Mouse (Mus musculus): Measurements from ENCODE around the gene Rad23b. TPM values are rescaled to one million over a fixed set of nuclear protein-coding genes. Genes with fewer than 3 reads are reported as not detected.
"Not testable (repeated sequence)": the region's sequence is repeated elsewhere in the genome, so short reads cannot be mapped to it uniquely, and the experiment has no call there.

Rad23b gene
- polyA plus RNA-seq, 1 experiment: 140 TPM

DNA sequence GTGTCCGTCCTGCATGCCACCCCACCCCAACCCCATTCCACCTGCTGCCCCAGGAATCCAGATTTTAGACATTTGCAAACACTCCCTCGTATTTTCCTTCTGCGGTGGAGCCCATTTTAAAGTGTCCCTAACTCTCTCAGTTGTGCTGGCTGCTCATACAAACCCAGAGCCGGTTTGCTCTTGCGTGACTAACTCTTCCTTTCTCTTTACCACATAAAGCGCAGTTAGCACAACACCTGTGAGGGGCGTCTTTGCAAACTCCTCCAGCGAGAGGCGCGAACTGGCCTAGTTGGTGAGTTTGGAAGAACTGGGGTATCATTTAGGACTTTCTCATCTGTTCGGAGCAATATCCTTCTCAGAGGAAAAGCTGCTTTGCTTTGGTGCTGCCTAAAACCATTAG, 21.4 kb upstream of the Rad23b start:
- H3K4me3 ChIP-seq (ENCODE audit: insufficient read depth, low read depth, low read length): no peak overlapping the region

DNA sequence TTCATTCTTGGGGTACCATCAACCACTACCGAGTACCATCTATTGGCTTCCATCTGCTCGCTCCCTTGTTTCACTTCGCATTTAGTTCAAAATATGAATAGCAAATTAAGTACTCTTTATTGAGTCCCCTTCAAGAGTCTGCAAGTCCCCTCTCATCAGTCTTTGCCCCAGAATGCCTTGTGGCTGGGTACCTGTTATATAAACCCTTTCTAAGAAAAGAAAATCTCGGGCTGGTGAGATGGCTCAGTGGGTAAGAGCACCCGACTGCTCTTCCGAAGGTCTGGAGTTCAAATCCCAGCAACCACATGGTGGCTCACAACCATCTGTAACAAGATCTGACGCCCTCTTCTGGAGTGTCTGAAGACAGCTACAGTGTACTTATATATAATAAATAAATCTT, 20.9 kb upstream of the Rad23b start:
- H3K27me3 ChIP-seq (replicated peaks; ENCODE audit: control insufficient read depth, insufficient read depth, low read length); H3K4me3 ChIP-seq (ENCODE audit: insufficient read depth, low read depth, low read length); DNase-seq; H3K27ac ChIP-seq (ENCODE audit: insufficient read depth, low read depth, low read length); H3K36me3 ChIP-seq (ENCODE audit: control insufficient read depth, insufficient read depth, low read length); H3K4me1 ChIP-seq (ENCODE audit: control insufficient read depth, insufficient read depth, low read length): not testable (repeated sequence)
- 95% methylated on average over 6 of the region's 7 CpGs for WGBS

More for the DNA sequence above, 21.4 kb upstream of the Rad23b start:
- Histone ChIP-seq H3K27ac (ENCODE audit: insufficient read depth, low read depth, low read length) (no peak overlapping the region), H3K4me1 (ENCODE audit: control insufficient read depth, insufficient read depth, low read length) (no peaks in the 10 kb centered on the region), H3K36me3 (ENCODE audit: control insufficient read depth, insufficient read depth, low read length) (no peaks in the 10 kb centered on the region), H3K27me3 (replicated peaks; ENCODE audit: control insufficient read depth, insufficient read depth, low read length) (no peaks in the 10 kb centered on the region)
- TF ChIP-seq CTCF (conservative IDR thresholded peaks at IDR 0.05; ENCODE audit: insufficient read depth, insufficient read length, low read depth, low read length) (no peak), POLR2A (IDR thresholded peaks at IDR 0.05; ENCODE audit: low read depth, low read length) (no peak)
- no peak for DNase-seq
- 92% methylated on average over 11 of the region's 11 CpGs for WGBS

DNA sequence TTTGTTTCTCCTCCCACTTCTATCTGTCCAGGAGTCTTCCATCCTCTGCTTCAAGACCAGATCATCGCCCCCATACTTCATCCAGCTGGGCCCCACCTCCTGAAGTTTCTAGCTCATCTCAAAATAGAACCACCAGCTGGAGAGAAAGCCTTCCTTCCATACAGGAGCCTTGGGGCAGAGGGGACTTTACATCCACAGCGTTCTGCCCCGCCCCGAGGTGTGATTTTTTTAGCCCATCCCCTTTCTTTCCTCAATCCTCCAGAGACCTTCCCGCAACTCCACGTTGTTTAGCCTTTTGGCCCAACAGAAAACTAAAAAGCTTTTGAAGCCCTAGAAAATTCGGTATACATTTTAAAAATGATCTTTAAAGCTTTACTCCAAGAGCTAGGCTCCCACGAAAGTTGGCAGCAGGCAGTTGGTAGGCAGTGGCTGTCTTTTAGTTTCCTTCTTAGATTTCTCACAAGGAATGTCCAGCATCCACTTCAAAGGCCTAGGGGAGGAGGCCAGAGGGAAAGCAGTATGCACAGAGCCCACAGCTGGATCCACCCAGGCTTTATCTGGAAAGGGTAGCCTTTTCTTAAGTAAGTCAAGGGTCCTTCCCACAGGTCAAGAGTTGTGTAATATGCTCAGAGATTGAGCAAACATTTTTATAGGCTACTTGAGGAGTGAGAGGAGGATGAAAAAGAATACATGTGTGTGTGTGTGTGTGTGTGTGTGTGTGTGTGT, 20.1 kb upstream of the Rad23b start:
- no peaks in the 10 kb centered on the region for H3K36me3 ChIP-seq (ENCODE audit: control insufficient read depth, insufficient read depth, low read length)
- TF ChIP-seq CTCF (conservative IDR thresholded peaks at IDR 0.05; ENCODE audit: insufficient read depth, insufficient read length, low read depth, low read length) (no peak), POLR2A (IDR thresholded peaks at IDR 0.05; ENCODE audit: low read depth, low read length) (no peak)
- DNase-seq: no peak
- WGBS: 73% methylated on average over 8 of the region's 8 CpGs
- no peaks in the 10 kb centered on the region for H3K27me3 ChIP-seq (replicated peaks; ENCODE audit: control insufficient read depth, insufficient read depth, low read length)
- H3K27ac ChIP-seq (ENCODE audit: insufficient read depth, low read depth, low read length): no peak overlapping the region
- no peak overlapping the region for H3K4me3 ChIP-seq (ENCODE audit: insufficient read depth, low read depth, low read length)
- H3K4me1 ChIP-seq (ENCODE audit: control insufficient read depth, insufficient read depth, low read length): no peaks in the 10 kb centered on the region

DNA sequence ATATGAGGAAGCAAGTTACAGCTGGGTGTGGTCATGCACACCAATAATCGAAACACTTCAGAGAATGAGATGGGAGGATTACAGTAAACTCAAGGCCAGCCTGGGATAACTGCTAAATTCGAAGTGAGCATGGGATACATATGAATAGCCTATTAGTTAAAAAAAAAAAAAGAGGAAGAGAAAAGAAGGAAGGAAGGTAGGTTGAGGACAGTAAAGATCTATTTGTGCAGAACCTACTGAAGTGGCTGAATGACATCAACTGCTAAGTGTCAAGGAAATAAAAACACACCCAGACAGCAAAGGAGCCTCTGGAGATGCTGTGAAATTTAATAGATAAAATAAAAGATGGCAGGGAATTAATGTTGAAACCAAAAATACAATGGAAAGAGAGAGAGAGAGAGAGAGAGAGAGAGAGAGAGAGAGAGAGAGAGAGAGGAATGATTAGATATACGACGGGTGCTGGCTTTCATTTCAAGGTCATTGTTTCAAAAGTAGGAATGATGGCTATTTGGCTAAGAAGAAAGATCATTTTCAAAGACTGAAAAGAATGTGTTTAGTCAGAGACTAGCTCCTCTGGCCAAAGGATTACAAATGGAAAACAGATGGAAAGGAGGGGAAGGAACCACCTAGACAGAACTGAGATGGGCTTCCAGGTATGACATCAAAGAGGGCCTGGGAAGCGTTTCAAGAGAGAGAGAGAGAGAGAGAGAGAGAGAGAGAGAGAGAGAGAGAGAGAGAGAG, 14.6 kb upstream of the Rad23b start:
- no peaks in the 10 kb centered on the region for H3K27me3 ChIP-seq (replicated peaks; ENCODE audit: control insufficient read depth, insufficient read depth, low read length)
- no peaks in the 10 kb centered on the region for H3K4me1 ChIP-seq (ENCODE audit: control insufficient read depth, insufficient read depth, low read length)
- H3K27ac ChIP-seq (ENCODE audit: insufficient read depth, low read depth, low read length): no peak overlapping the region
- no peak overlapping the region for H3K4me3 ChIP-seq (ENCODE audit: insufficient read depth, low read depth, low read length)
- no peak for DNase-seq
- 67% methylated on average over 5 of the region's 5 CpGs for WGBS
- H3K36me3 ChIP-seq (ENCODE audit: control insufficient read depth, insufficient read depth, low read length): no peaks in the 10 kb centered on the region
- TF ChIP-seq CTCF (conservative IDR thresholded peaks at IDR 0.05; ENCODE audit: insufficient read depth, insufficient read length, low read depth, low read length) (no peak), POLR2A (IDR thresholded peaks at IDR 0.05; ENCODE audit: low read depth, low read length) (no peak)

DNA sequence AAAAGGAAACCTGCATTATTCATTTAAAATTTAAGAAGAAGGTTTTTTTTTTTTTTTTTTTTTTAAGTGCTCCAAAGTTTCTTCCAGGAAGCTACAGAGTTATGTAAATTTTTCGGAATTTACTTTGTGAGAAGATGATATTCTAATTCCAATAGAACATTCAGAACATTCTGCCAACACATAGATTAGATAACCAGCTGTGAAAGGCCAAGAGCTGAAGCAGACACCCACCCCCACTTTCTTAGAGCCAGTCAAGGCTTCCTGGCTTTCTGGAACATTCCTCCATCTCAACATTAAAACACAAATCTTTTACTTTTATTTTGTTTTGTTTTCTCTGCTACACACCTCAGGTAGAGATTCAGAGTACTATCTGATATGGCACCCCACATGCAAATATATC, 10.9 kb upstream of the Rad23b start:
- WGBS: 79% methylated on average over 1 of the region's 1 CpGs
- H3K27me3 ChIP-seq (replicated peaks; ENCODE audit: control insufficient read depth, insufficient read depth, low read length): no peaks in the 10 kb centered on the region
- H3K27ac ChIP-seq (ENCODE audit: insufficient read depth, low read depth, low read length): no peak overlapping the region
- H3K4me1 ChIP-seq (ENCODE audit: control insufficient read depth, insufficient read depth, low read length): no peaks in the 10 kb centered on the region
- H3K36me3 ChIP-seq (ENCODE audit: control insufficient read depth, insufficient read depth, low read length): no peaks in the 10 kb centered on the region
- TF ChIP-seq CTCF (conservative IDR thresholded peaks at IDR 0.05; ENCODE audit: insufficient read depth, insufficient read length, low read depth, low read length): no peak
- no peak for TF ChIP-seq POLR2A (IDR thresholded peaks at IDR 0.05; ENCODE audit: low read depth, low read length)
- no peak overlapping the region for H3K4me3 ChIP-seq (ENCODE audit: insufficient read depth, low read depth, low read length)
- no peak for DNase-seq

DNA sequence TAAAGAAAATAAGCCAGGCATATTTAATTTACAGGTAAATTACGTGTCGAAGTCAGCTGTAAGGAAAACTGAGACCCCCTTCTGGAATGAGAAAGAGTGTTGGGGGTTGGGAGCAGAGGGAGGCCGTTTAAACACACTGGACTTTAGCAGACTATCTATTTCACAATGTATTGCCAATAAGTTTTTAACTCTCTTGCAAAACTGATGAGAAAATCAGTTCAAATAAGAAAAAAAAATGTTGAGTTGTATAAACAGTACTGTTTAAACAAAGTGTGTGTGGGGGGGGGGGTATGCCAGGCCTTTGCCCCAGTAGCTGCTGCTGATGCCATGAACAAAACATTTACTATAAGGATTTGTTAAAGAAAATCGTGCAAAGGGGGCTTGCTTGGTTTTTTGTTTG, 10.5 kb upstream of the Rad23b start:
- no peak for DNase-seq

DNA sequence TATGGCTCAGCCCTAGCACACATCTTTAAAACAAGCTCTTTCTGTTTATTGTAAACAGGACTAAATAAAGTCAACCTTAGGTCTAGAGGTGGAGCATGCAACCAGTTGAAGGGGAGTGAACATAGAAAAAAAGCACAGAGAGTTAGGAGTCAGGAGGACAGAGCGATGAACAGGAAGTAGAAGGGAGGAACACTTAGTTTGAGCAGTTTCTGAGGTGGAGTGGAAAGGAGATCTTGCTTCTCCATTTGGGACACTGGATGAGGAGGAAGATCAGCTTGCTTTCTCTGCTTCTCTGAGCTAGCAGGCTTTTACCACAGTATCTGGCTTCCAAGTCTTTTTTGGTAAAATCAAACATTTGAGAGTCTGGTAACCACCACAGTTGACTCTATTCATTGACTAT, 8.0 kb upstream of the Rad23b start:
- 78% methylated on average over 1 of the region's 1 CpGs for WGBS
- Histone ChIP-seq H3K4me1 (ENCODE audit: control insufficient read depth, insufficient read depth, low read length) (no peaks in the 10 kb centered on the region), H3K27me3 (replicated peaks; ENCODE audit: control insufficient read depth, insufficient read depth, low read length) (no peaks in the 10 kb centered on the region), H3K4me3 (ENCODE audit: insufficient read depth, low read depth, low read length) (no peak overlapping the region), H3K36me3 (ENCODE audit: control insufficient read depth, insufficient read depth, low read length) (no peaks in the 10 kb centered on the region), H3K27ac (ENCODE audit: insufficient read depth, low read depth, low read length) (no peak overlapping the region)
- TF ChIP-seq CTCF (conservative IDR thresholded peaks at IDR 0.05; ENCODE audit: insufficient read depth, insufficient read length, low read depth, low read length): no peak
- no peak for TF ChIP-seq POLR2A (IDR thresholded peaks at IDR 0.05; ENCODE audit: low read depth, low read length)
- DNase-seq: no peak

More for the DNA sequence above, 10.5 kb upstream of the Rad23b start:
- no peaks in the 10 kb centered on the region for H3K27me3 ChIP-seq (replicated peaks; ENCODE audit: control insufficient read depth, insufficient read depth, low read length)
- no peaks in the 10 kb centered on the region for H3K4me1 ChIP-seq (ENCODE audit: control insufficient read depth, insufficient read depth, low read length)
- H3K36me3 ChIP-seq (ENCODE audit: control insufficient read depth, insufficient read depth, low read length): no peaks in the 10 kb centered on the region
- H3K27ac ChIP-seq (ENCODE audit: insufficient read depth, low read depth, low read length): no peak overlapping the region
- H3K4me3 ChIP-seq (ENCODE audit: insufficient read depth, low read depth, low read length): no peak overlapping the region
- 67% methylated on average over 4 of the region's 4 CpGs for WGBS
- TF ChIP-seq CTCF (conservative IDR thresholded peaks at IDR 0.05; ENCODE audit: insufficient read depth, insufficient read length, low read depth, low read length): no peak
- TF ChIP-seq POLR2A (IDR thresholded peaks at IDR 0.05; ENCODE audit: low read depth, low read length): no peak

Measured in kidney, adult 2 months (tissue).